8 mouse cellular contexts compared by ENCODE assay signal in the genomic region with DNA sequence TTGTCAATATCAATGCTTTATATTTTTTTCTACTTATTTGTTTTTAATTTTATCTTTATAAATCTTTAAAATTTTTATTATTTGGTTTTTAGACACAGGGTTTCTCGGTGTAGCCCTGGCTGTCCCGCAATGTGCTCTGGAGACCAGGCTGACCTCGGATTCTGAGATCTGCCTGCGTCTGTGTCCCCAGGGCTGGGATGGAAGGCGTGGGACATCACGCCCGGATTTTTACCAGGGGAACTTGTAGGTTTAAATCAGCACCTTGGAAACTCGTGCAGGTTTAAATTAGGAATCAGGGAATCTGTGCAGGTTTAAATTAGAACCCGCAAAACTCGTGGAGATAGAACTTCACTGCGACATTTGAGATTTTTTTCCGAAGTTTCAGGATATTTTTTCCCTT. TPM values are rescaled to one million over a fixed set of nuclear protein-coding genes. Genes with fewer than 3 reads are reported as not detected.
DNase-seq lines count a peak whose midpoint lies in the region; ATAC-seq and TF ChIP-seq lines count a peak whose summit lies in the region.
"Not testable (repeated sequence)": the region's sequence is repeated elsewhere in the genome, so short reads cannot be mapped to it uniquely, and the experiment has no call there.

No protein-coding gene starts in this region.

- 74% methylated on average over 12 of the region's 12 CpGs for WGBS in forebrain, embryonic 16.5 days
- 78% methylated on average over 12 of the region's 12 CpGs for WGBS in intestine, embryonic 14.5 days
- 70% methylated on average over 12 of the region's 12 CpGs for WGBS in liver, postnatal 0 days (ENCODE audit: insufficient replicate concordance)
- WGBS in neural tube, embryonic 15.5 days: 78% methylated on average over 12 of the region's 12 CpGs

- peak; percentile 34 for DNase-seq in CD4-positive, CD25-positive, alpha-beta regulatory T cell, adult 2 months (ENCODE audit: low read depth, low spot score)
- peak; percentile 41 for DNase-seq in adrenal gland, postnatal 10 days
- peak; percentile 52 for DNase-seq in embryo, embryonic 11 days
- peak; percentile 62 for DNase-seq in intestine, embryonic 14.5 days (ENCODE audit: low spot score)
- DNase-seq in liver, postnatal 0 days: peak; percentile 57
- peak; percentile 9 to 53 for DNase-seq in thymus, postnatal 10 days (ENCODE audit: low spot score in 2 of 2)

- TF ChIP-seq CTCF in liver, postnatal 0 days (IDR thresholded peaks at IDR 0.05; ENCODE audit: low read depth): not testable (repeated sequence)

- not testable (repeated sequence) for H3K4me3 ChIP-seq in forebrain, embryonic 16.5 days (replicated peaks; ENCODE audit: low read length); intestine, embryonic 14.5 days (ENCODE audit: low read depth, low read length); liver, postnatal 0 days (ENCODE audit: low read depth, low read length); neural tube, embryonic 15.5 days (replicated peaks)

- H3K9ac ChIP-seq in forebrain, embryonic 16.5 days (replicated peaks; ENCODE audit: low read depth, low read length); intestine, embryonic 14.5 days (ENCODE audit: low read length); liver, postnatal 0 days (replicated peaks); neural tube, embryonic 15.5 days (replicated peaks): not testable (repeated sequence)

- TF ChIP-seq EP300 in liver, postnatal 0 days (IDR thresholded peaks at IDR 0.05; ENCODE audit: low read depth): not testable (repeated sequence)

- peaks cover 12% of the 10 kb centered on the region for H3K36me3 ChIP-seq in forebrain, embryonic 16.5 days (ENCODE audit: control insufficient read depth, insufficient read depth)
- peaks cover 45% of the 10 kb centered on the region for H3K36me3 ChIP-seq in intestine, embryonic 14.5 days (ENCODE audit: control insufficient read depth, insufficient read depth, low read length)
- peaks cover 14% of the 10 kb centered on the region for H3K36me3 ChIP-seq in liver, postnatal 0 days (replicated peaks; ENCODE audit: insufficient read depth, low read length)
- H3K36me3 ChIP-seq in neural tube, embryonic 15.5 days: peaks cover 31% of the 10 kb centered on the region

- H3K27ac ChIP-seq in forebrain, embryonic 16.5 days (ENCODE audit: low read length): peak overlapping the region; percentile 50; the same call in 1 of the 2 replicates
- H3K27ac ChIP-seq in intestine, embryonic 14.5 days (ENCODE audit: low read depth); liver, postnatal 0 days (ENCODE audit: low read depth): not testable (repeated sequence)
- peak overlapping the region; percentile 10; the same call in 1 of the 2 replicates for H3K27ac ChIP-seq in neural tube, embryonic 15.5 days (replicated peaks)

- not testable (repeated sequence) for H3K4me2 ChIP-seq in forebrain, embryonic 16.5 days (ENCODE audit: low read length); intestine, embryonic 14.5 days (ENCODE audit: low read length); liver, postnatal 0 days (ENCODE audit: low read depth, low read length); neural tube, embryonic 15.5 days

- H3K9me3 ChIP-seq in forebrain, embryonic 16.5 days (ENCODE audit: control insufficient read depth, low read length): peaks cover 20% of the 10 kb centered on the region
- H3K9me3 ChIP-seq in intestine, embryonic 14.5 days (ENCODE audit: control insufficient read depth, low read length): peaks cover 18% of the 10 kb centered on the region
- H3K9me3 ChIP-seq in liver, postnatal 0 days (ENCODE audit: low read length): not testable (repeated sequence)
- peaks cover 22% of the 10 kb centered on the region for H3K9me3 ChIP-seq in neural tube, embryonic 15.5 days (replicated peaks)

- H3K27me3 ChIP-seq in forebrain, embryonic 16.5 days (replicated peaks; ENCODE audit: control insufficient read depth, insufficient read depth, low read length); intestine, embryonic 14.5 days (replicated peaks; ENCODE audit: control insufficient read depth, insufficient read depth, low read length); liver, postnatal 0 days (ENCODE audit: insufficient read depth, low read length); neural tube, embryonic 15.5 days (replicated peaks): not testable (repeated sequence)

- ATAC-seq in forebrain, embryonic 16.5 days; intestine, embryonic 14.5 days (replicated peaks; ENCODE audit: low FRiP score, low TSS enrichment, low read depth); liver, postnatal 0 days; neural tube, embryonic 15.5 days (ENCODE audit: low FRiP score): not testable (repeated sequence)

- H3K4me1 ChIP-seq in forebrain, embryonic 16.5 days (replicated peaks; ENCODE audit: control insufficient read depth, insufficient read depth, low read length); intestine, embryonic 14.5 days (replicated peaks; ENCODE audit: control insufficient read depth, insufficient read depth, low read length); liver, postnatal 0 days (ENCODE audit: insufficient read depth); neural tube, embryonic 15.5 days: not testable (repeated sequence)

RNA-seq across cellular contexts. Expression of a gene that starts 11.7 kb away (rescaled TPM):
- 100 to 1,000 TPM; 102 to 237 TPM for total RNA-seq in adrenal gland, postnatal 10 days (2021)
- polyA plus RNA-seq in forebrain, embryonic 16.5 days (2015; fragmentation: Nextera tagmentation; extraction: Ambion mirVana): 174 and 293 TPM in 2 replicates
- 223 and 261 TPM in 2 replicates for polyA plus RNA-seq in intestine, embryonic 14.5 days (2014; fragmentation: Nextera tagmentation; extraction: Ambion mirVana)
- 64.4 and 87.0 TPM in 2 replicates for polyA plus RNA-seq in liver, postnatal 0 days (2015; fragmentation: Nextera tagmentation; extraction: Ambion mirVana)
- 134 and 143 TPM in 2 replicates for polyA plus RNA-seq in neural tube, embryonic 15.5 days (2015; fragmentation: Nextera tagmentation; extraction: Ambion mirVana)
